Mouse (Mus musculus) kidney, adult 8-10 months (tissue): ENCODE results near the gene Erbin.
A peak's percentile ranks its signal among the peaks of the same experiment; 100 is the strongest.

ENCODE experiments used
- DNase-seq, 2 experiments: peaks; one replicate each; pipeline ENCODE4 v3.0.0; 2022

The Erbin gene

DNA sequence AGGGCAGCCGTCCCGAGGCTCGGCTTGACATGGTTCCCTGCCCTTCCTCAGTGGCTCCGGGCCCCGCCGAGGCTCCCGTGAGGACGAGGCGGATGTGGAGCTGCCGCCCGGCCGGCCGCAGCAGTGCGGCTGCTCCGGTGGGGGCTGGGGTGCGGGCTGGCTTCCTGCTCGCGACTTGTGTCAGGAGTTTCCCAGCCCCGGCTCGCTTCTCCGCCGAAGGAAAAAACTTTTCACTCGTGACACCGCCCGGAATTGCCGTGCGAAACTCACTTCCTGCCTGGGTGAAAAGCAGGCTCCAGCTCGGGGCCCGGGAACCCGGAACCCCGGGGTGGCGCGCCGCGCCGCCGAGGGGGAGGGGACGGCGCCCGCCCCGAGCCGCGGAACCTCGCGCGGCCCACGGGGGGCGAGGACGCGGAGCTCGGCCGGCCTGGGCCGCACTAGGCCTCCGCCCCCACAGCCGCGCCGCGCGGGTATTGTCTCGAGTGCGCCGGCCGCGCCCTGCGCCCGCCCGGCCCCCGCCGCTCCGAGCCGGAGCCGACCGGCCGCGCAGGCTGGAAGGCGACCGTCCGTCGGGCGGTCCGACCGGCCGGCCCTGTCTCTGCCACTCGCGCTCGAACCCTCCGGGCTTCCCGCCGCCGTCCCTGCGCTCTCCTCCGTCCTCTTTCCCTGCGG, at the start of gene Erbin:
Gene Erbin, minus strand, starts transcription at position 254 of the 672 bp plus-strand sequence.
- peak; percentile 83 to 87 for DNase-seq

DNA sequence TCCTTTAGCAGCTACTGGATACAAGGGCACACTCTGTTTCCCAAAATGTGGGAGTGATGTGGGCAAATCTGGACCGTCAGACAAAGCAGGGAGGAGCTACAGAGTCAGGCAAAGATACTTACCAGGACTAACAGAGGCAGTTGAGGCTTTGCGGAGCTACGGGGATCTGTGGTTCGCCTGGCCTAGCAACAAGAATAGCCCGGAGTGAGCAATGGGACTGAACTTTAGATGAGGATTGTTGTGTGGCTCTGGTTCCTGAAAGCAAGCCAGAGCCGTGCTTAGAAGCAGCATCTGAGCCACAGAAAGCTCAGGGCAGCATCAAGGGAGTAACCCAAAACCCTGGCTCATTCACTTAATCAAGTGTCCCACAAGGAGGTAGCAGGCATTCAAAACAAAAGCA, 49.6 kb upstream of the Erbin start:
- no peak for DNase-seq

DNA sequence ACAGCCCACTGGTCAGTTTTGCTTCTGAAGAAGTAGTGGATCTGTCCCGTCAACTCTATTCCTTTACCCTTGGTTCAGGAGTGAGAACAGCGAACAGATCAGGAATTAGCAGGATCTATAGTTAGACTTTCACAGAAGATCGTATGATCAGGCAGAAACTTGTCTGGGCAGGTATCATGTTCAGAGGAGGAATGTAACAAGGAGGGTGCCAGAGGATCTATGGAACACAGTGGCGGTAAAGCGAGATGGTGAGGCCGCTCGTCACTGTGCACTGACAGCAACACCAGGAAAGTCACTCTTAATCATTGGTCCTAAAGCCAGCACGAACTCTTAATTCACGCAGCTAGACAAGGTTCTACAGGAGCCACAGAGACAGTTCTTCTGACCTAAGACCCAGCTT, 47.7 kb upstream of the Erbin start:
- no peak for DNase-seq

DNA sequence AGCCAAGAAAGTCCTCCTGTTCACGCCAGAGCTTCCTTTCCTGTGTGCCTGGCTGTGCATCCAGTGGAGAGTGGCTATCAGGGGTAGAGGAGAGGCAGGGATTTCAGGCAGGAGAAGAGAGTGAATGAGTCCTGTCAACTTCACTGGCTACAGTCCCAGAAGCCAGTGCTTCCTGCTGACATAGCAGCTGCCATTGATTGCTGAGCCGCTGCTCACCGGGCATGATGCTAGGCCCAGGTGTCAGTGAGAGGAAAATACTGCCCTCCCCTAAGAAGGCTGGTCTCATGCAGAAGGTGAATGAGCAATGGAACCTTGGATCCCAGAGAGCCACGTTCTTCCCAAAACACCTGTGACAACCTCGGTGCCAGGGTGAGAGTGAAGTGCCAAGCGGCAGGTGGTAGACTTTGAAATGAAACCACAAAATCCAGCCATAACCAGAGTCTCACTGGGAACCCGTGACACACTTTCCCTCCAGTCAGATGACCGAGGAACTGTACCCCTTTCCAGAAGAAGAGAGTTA, 46.4 kb upstream of the Erbin start:
- no peak for DNase-seq

DNA sequence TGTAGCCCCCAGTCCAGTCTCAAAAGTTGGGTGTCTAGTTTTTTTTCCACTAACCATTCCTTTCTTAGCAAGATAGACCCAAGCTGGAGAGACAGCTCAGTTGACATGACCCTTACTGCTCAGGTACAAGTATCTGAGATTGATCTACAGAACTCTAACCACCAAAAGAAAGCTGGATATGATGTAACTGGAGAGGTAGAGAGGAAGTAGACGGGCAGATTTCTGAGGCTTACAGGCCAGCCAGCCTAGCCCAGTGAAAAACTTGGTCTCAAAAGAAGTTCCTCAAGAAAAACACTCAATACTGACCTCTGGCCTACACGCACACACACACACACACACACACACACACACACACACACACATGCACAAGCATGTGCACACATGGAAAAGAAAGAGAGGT, 44.9 kb upstream of the Erbin start:
- no peak for DNase-seq

DNA sequence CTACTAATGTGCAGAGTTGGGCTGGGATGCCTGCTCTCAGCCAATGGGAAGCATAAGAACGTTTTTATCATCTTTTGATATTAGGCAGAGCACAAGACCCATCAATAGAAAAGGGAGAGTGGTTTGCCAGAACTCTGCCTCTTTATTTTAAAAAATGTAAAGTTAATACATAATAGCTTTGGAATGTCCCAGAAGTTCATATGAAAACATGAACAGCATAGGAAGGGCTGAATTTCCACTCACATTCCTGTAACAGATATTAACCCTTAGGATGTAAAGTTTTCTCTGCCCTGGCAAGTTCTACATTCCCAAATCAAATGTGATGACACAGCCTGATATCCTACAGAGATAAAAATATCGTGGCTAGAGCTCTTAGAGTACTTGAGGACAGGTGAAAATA, 42.8 kb upstream of the Erbin start:
- DNase-seq, result no peak

DNA sequence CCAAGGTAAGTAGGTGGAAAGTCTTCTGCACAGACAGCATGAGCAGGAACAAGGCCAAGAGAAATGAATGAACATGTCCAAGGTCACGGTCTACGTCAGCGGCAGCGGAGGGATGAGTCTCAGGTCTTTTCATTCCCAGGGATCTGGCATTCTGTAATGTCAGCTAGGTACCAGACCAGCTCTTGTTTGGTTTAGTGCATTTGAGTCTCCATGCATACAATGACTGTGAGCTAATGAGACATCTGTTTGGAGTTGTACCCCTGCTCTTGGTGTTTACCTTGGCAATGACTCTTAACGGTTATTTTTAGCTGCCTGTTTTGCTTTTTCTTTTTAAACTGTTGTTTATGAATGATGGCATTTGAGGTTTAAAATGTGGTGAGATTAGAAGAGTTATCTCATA, 39.5 kb upstream of the Erbin start:
- DNase-seq, result no peak

DNA sequence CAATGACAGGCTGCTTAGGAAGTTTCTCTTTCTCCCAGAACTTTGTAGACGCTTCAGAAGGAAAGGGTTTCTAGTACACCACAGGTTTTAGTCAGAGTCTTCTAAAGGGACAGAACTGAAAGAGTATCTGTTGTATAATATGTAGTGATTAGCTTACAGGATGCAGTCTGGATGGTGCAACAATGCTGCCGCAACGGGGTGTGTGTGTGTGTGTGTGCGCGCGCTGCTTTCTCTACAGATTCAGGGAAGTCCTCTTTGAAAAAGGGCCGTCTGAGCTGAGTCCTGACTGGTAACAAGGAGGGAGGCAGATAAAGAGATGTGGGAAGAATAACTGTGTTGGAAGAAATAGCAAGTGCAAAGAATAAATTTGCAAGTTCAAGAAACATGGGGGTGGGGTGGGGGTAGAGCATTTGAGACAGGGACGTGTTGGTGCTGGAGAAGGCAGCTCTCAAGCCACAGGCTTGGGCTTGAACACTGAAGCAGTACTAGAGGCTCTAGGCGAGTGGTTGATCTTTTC, 38.4 kb upstream of the Erbin start:
- no peak for DNase-seq

DNA sequence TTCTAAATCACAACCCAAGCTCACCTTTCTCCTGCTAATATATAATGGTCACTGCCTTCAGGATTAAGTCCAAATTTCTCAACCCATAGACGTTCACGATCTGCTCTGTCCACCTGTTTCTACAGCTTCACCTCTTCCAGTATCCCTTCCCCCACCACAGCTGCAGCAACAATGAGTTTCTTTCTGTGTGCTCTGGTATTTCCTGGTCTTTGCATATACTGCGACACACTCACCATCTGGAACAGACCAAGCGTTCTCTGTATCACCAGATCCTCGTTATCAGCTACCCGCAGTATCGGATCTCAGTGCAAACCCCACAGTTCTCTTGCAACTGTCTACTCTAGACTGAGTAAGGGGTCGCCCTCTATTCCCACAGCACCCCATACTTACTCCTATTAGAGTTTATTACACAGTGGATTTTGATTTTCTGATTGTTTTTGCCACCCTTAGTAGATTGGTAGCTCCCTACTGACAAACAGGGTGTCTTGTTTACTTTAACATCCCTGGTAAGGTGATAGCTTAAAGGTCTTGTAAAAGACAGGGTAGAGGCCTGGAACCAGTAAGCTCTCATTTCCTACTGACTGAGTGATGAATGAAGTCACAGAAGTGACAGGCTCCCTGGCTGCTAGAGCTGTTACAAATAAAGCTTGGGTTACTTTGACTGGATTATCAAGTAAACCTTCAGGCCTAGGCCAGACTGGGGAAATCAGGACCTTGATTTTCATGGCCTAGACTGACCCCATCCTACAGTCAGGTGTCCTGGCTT, 37.0 kb upstream of the Erbin start:
- no peak for DNase-seq

DNA sequence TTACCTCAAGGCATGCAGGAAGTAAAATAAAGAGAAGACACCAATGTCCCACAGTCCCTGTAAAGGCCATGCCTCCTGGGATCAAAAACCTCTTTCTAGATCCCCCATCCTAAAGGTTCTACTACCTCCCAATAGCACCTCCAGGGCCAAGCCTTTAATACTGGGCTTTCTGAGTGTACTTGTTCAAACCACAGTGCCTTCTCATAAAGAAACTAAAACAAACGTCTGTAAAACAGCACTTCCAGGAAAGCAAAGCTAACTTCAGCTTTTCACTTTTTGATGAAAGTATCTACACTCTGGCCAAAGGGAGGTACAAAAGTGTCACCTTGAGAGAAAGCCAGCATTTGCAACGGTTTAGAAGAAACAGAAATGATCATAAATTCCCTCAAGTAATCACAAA, 35.3 kb upstream of the Erbin start:
- no peak for DNase-seq

DNA sequence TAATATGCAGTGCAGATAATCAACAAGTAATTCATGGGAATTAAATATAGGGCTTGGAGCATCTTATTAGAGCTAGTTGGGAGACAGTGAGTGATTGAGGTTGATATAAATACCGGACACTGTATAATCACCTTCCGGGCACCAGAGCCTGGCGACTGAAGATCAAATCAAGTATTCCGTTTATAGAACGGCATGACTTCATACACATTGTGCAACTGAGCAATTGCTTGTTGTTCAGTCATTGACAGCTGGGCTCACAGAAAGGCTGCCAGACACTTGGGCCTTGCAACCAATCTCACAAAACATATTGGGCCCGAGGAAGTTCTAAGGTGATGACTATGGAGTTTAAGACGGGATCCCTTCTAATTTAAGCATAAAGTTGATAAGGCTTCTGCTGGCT, 31.1 kb upstream of the Erbin start:
- DNase-seq, result no peak

DNA sequence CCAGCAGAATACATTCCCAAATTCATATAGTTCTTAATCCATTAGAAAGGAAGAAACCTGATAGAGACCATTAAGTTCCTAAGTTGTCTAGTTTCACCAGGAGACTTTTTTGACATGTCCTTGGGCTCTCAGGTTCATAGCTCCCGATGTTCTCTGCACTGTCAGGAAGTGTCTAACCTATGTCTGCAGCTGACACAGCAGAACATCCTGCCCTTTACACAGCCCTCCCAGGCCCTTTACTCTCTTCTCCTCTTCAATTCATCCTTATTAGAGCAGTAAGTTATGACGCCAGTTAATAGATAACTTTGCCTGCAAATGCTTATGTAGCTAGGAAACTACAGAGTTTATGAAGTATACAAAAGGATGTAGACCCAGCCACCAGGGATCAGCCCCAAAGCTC, 20.5 kb upstream of the Erbin start:
- DNase-seq, result peak; percentile 49 to 60

DNA sequence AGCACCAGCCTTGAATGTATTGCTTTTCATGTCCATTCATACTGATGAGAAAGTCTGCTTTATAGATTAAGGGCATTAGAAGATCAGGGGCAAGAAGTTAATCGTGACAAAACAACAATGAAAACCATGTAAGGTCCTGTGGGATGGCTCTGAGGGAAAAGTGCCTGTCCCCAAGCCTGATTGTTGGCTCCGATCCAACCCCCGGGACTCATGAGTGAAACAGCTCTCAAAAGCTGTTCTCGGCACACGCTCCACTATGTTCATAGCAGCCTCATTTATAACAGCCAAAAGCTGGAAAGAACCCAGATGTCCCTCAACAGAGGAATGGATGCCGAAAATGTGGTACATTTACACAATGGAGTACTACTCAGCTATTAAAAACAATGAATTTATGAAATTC, 4.3 kb upstream of the Erbin start:
- DNase-seq, result no peak

DNA sequence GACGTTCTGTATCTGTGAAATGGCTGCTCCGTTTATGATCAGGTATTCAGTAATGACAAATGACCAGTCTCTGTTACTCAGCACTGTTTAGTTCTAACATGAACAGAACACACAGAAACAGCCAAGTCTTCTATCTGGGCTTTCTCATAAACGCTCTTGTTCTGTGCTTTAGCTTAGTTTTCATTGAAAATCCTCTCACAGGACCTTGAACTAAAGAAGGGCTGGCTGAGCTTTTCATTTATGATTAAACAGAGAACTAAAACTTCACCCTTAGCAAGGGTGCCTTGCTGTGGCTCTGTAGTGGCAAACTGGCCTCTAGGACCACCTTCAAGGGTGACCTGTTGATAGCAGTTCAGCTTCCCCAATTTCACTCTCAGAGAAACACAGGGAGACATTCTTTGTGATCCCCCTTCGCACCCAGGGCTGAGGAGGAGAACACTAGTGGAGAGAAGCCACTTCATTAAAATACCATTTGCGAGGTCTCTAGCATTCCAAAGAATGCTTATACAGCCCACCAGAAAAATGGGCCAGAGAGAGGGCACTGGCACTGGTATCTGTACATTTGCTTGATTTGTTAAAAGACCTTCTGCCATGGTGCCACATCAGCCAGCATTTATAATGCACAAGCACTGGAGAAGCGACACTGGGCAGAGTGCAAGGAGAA, 3.2 kb upstream of the Erbin start:
- DNase-seq, result peak; percentile 22 to 38

DNA sequence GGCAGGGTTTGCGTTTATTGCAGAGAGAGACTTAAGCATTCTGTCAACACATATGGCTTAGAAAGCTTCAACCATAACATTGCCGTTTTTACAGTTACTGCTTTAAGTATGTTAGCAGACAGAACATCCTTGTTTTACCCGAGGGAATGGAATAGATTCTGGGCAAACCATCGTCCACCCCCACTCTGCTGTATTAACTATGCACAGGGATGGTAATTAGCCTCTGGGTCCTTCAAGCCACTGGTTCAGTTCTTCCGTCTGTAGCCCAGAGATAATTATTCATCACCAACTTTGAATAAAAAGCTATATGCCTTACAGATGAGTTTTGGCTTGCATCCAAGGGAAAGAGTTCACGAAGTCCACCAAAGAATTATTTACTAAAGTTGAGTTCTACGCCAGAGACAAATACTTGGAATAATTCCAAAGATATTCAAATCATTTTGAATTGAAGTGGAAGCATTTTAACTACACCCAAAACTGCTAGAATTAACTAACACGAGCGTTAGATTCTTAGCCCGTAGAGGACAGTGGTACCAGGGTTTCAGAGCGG, 1.6 kb upstream of the Erbin start:
- peak in 1 of 2 experiments; percentile 59 for DNase-seq

DNA sequence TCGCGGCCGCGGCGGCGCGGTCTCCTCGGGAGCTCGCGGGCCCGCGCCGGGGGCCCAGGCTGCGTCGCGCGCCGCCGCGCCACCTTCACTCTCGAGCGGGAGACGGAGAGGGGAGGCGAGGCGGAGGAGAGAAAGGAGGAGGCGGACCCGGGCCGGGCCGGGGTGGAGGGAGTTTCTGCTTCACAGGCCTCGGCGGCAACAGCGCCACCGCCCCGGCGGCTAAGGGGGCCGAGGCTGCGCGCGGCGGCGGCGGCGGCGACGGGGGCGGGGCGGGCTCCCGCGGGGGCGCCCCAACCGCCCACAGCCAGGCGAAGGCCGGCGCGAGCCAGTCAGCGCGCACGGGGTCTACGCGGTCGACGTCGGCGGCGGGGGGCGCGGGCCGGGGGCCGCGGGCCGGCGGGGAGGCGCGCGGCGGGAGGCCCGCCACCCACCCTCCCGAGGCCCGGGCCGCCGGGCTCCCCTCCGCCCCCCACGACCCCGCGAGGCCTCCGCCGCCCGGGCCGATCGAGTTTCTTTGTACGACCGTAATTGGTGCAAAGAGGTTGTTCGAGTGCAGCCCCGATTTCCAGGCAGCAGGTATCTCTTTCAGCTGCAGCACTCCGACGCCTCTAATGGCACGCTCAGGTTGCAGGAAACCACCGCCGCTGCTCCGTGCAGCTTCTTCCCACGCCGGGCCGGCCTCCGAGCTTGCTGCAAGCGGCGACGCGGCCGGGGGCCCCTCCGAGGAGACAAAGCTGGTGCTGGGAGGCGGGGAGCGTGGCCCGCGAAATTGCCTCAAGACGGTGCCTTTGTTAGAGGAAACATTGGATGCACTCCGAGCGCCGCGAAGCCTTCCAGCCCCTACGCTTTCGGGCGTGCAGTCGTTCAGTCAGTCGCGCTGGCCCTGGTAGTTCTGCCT, 868 bp upstream of the Erbin start:
- peak; percentile 89 for DNase-seq

DNA sequence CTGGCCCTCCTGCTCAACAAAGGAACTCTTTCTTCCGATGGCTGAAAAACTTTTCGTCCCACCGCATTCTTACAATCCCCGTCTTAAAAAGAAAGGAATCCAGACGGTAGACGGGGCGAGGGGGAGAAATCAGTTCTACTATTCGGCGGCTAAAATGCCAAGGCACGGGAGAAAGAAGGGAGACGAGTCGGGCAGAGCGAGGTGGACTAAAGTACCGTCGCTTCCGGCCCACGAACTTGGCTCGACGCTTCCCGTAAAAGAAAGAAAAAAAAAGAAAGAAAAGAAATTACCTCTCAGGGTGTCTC, 406 bp downstream of the Erbin start:
- DNase-seq, result no peak

DNA sequence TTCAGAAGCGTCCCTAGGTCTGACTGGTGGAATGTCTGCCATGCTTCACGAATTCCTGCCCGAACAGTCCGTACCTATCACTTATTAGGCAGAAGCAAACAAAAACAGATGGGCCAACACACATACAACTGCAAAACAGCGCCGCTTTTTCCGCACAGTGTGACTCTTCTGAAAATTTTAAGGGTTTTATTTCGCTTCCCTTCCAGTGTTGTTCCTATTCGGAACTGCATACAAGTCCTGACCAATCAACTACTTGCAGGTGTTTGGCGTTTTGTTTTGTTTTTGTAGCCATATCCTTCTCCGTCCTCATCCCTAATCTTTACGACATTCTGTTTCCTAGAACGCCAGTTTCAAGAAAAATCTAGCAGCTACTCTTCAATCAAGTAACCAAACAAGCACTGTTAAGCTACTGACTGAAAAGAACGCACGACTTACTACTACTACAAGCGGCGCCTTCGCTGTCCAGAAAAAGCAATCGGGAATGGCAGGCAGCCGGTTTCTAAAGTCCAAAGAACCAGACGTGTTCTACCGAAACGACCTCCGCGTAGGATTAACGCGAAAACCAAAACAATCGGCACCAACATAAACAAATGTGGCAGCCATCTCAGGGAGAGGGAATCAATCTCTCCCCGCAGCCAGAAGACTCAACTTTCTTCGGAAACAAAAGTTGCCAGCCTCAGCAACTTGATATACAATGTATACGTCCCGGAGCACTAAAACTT, 919 bp downstream of the Erbin start:
- DNase-seq, result peak; percentile 42 to 52

DNA sequence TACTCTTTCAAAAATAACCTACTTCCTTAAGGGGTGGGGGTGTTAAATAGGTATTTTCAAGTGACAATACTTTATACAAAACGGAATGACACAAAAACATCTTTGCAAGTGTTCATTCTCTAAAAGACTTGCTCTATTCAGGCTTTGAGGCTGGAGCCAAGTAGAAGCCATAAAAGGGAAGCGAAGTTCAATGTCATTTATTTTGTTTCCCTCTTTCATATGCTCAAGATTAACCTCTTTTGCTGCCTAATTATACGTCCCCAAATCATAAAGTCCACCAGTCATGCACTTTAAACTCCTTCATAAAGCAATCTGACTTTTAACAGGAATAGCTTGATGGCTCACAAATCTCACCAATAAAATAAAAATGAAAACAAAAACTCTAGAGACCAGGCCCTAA, 1.9 kb downstream of the Erbin start:
- no peak for DNase-seq

DNA sequence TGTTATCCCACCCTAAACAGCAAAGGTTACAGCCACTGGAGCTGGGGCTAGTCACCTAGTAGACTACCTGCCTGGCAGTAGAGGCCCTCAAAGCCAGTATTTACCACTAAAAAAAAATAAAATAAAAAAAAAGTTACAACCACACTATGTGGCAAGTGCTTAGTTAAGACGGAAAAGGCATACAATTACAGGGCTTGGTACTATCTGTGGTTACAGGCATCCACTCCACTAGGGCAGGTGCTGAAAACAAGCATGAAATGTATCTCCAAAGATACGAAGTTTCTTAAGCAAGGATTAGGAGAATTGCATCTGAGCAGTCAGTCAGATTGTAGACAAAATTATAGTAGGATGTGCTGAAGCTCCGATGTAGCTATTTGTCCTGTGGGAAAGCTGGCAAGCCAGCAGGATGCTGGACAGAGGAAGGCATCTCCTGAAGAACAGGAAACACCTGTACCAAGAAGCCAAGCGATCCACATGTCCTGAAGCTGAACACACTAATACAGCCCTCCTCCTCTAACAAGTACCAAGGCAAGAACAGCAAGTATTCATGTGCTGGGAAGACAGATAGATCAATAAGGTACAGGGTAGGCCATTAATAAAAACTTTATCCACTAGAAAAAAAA, 6.1 kb downstream of the Erbin start:
- DNase-seq, result no peak

DNA sequence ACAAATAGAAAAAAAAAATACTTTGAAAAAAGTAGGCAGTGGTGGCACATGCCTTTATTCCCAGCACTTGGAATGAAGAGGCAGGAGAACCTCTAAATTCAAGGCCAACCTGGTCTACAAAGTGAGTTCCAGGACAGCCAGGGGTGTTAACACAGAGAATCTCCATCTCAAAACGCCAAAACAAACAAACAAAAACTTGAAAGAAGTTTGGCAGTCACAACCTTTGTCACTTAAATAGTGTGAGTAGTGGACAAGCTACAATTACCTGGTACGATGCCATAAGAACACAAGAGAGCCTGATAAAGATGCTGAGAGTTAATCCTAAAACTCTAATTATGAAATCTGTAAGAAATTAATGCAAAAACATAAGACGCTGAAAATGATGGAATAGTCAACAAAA, 8.0 kb downstream of the Erbin start:
- DNase-seq, result no peak
